Mouse (Mus musculus): ENCODE data around the gene Iglon5. TPM values are rescaled to one million over a fixed set of nuclear protein-coding genes. Genes with fewer than 3 reads are reported as not detected.

Iglon5 gene
- total RNA-seq, 4 experiments from 2014 or later: 24.9 to 27.1 (median 25.8) TPM

DNA sequence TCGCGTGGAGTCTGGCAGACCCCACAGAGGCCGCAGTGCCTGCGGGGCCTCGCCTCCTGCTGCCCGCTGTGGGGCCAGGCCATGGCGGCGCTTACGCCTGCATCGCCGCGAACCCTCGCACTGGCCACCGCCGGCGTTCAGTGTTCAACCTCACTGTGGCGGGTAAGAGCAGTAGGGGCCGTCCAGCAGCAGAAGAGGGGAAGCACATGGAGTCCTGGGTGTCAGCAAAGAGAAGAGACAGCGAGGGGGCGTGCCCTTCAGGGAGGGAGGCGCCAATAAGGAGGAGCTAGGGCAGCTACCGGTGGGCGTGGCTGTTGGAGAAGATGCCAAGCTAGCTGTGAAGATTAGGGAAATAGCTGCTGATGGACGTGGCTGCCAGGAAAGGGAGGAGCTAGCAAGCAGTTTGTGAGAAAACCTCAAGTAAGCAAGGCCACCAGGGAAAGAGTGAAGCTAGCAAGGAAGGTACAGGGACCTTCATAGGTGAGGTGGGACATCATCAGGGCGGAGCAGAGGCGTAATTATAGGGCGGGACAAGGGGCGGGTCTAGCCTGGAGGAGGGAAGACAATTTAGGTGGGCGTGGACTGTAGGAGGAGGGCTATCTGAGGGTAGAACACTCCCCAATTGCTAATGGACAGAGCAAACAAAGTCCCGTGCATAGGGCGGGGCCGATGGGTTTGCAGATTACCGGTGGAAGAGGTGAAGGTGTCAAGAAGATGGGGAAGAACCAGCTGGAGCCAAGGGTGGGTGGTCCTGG lies 24.4 kb downstream of the Iglon5 start:
- peak in 1 of 2 experiments; percentile 78 for DNase-seq (ENCODE audit: low spot score in 2 of 2)

DNA sequence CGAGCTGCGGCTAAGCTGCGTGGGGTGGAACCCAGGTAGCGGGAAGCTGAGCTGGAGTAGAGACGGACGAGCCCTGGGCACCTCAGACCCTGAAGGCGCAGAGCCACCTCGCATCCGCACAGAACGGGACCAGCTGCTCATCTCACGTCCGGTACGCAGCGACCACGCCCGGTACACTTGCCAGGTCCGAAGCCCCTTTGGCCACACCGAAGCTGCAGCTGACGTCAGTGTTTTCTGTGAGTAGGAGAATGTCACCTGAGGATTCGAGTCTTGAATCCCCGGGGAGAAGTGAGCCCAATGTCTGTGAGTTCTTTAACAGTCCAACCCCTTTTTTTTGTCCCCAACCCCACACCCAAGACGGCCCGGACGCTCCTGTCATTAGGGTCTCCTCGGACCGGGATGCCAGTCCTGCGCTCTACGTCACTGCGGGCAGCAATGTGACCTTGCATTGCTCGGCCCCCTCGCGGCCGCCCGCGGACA lies 25.0 kb downstream of the Iglon5 start:
- DNase-seq (ENCODE audit: low spot score in 2 of 2): no peak

DNA sequence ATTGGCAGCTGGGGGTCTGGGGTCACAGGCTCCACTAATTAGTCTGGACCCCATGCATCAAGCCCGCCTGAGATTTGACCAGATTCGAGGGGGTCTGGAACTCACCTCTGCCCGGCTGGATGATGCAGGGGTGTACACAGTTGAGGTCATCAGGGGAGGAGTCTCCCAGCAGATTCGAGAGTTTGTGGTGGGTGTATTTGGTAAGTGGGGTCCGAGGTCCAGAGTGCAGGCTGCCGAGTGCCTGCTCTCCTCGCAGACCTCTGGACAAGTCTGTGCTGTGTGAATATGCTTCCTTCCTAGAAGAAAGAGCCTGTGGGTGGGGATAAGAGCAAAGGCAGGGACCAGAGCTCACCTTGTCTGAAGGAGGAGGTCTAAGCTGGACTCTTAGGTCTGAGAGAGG lies 25.9 kb downstream of the Iglon5 start:
- DNase-seq (ENCODE audit: low spot score in 2 of 2): no peak

DNA sequence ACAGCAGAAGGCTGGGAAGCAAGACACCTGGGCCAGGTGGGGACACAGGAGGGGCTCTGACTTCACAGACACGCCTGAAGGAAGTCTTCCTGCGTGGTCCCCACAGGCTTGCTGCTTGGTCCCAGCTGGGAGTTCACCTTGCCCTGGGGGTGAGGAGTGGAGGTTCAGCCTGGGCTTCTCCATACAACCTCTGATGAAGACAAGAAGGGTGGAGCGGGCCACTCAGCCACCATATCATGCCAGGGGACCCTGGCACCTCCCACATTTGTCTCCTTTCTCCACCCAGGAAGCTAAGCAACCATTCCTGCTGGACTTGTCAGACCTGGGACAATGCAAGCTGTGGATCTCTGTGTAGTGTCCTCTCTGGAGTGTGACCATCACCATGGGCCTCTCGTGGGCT lies 27.0 kb downstream of the Iglon5 start, which contains the start of gene Vsig10l:
Gene Vsig10l (plus strand): TSS at position 301 of the 400 bp plus-strand sequence.
- DNase-seq (ENCODE audit: low spot score in 2 of 2): no peak

DNA sequence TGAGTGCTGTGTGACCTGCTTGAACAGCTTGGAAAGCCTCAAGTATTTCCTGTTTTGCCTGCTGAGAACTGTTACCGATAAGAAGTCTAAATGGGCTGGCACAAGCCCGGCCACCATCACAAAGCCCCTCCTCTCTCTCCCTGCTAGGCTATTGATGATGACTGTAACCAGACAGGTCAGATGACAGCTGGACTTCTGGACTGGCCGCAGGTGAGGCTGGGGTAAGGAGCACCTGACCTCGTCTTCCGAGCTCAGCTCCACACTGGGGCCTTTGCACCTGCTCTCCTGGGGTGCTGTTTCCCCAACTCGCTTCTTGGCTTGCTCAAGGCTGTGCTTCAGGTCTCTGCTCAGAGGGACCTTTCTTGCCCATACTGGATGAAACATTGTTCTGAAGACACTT lies 35.5 kb downstream of the Iglon5 start:
- no peak for DNase-seq (ENCODE audit: low spot score in 2 of 2)

DNA sequence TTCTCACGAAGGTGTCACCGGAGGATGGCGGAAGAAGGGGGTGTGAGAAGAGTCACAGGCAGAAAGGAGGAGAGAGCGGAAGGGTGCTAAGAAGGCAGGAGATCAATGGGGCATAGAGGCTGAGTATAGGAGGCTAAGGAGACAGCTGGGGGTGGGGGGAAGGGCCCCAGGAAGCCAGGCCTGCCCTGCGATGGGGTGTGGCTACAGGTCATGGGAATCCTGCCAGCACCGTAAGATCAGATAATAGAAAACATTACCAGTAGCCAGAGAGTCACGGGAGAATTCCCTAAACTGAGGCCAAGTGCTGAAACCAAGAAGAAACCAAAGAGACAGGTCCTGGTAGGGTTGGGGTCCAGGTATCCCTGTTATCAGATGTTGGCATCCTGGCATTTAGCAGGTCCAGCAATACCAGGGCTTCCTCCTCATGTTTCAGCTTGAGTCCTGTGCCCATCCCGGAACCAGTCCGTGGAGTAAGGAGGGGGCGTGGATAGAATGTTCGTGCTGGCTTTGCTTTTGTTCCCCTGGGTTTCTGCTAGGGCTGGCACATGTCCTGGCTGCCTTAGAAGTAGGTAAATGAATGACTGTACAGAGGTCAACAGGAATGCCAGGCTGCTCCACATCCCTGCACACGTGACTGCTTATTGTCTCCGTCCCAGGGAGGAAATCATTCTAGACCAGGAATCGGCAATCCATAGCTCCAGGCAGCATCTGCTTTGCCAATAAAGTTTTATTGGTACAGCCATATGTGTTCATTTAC lies 36.1 kb downstream of the Iglon5 start:
- DNase-seq (ENCODE audit: low spot score in 2 of 2): no peak

DNA sequence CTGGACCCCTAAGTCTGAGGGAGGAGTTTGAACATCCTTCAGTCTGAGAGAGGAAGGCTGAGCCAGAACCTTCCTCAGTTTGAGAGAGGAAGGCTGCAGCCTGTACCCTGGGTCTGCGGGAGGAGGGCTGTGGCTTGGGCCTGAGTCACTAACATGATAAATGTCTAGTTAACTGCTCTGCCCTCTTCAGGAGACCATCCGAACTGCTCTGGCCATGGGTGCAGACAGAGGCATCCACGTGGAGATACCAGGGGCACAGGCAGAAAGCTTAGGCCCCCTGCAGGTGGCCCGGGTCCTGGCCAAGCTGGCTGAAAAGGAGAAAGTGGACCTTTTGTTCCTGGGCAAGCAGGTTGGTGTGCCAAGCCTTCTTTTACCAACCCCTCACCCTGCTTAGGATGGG lies 37.3 kb downstream of the Iglon5 start:
- no peak for DNase-seq (ENCODE audit: low spot score in 2 of 2)

DNA sequence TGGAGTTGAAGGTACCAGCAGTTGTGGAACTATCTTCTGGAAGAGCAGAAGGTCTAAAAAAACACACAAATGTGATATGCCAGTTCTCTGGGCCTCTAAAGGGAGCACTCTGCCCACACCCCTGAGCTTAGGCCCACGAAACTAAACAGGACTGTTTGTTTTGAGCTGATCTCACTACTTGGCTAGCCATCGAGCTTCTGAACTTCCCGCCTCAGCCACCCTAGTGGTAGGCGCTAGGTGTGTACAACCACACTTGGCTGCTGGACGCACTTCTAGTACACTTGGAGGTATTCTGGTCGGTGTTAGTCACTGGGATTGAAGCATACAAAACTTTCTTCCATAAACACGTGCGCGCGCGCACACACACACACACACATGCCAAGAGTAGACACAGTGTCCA lies 38.1 kb downstream of the Iglon5 start:
- DNase-seq (ENCODE audit: low spot score in 2 of 2): no peak

DNA sequence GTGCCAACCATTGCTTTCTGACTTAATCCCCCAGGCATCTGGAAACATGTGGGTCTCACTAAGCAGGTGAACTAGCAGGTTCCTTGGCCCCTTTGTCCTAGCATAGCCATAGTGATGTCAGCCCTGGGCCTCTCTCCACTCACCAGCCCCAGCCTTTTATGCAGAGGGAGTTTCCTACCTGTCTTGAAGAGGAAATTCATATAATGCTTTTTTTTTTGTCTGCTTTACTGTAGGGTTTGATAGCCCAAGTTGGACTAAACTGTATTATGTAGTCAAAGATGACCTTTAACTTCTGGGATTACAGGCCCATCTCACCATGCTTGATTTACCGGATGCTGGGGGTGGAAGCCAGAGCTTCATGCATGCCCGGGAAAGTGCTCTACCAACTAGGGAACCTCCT lies 40.1 kb downstream of the Iglon5 start:
- no peak for DNase-seq (ENCODE audit: low spot score in 2 of 2)

DNA sequence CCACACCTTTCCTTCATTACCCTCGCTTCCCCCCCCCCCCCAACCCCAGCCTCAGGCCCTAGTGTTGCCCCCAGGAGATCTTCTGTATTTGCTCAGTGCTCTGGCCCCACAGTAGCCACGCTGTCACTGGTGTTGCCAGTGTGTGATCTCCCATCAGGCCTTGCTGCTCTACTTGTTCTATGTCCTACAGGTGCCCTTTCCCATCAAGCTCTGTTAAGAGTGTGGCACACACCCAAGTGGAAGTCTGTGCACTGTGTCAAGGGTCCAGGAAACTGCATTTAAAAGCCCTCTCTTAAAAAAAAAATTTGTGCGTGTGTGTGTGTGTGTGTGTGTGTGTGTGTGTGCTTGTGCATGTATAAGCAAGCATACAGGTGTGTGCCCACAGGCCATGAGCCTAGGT lies 41.6 kb downstream of the Iglon5 start:
- DNase-seq (ENCODE audit: low spot score in 2 of 2): no peak

DNA sequence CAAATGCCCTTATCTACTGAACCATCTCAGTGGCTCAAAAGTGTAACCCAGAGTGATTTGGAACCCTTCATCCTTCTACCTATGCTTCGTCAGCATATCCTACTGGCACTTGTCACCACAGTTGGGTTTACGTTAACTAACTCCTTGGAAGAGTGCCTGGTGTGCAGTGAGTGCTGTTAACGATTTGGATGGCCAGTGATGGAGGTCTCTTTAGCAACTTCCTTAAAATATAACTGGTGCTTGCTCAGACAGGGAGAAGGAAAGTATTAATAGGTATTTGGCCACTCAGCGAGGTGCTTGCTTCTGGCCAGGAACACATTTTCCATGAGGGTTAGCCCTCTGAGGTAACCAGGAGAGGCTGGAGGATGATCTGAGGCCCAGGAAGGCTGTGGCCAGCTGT lies 42.1 kb downstream of the Iglon5 start:
- DNase-seq (ENCODE audit: low spot score in 2 of 2): no peak

DNA sequence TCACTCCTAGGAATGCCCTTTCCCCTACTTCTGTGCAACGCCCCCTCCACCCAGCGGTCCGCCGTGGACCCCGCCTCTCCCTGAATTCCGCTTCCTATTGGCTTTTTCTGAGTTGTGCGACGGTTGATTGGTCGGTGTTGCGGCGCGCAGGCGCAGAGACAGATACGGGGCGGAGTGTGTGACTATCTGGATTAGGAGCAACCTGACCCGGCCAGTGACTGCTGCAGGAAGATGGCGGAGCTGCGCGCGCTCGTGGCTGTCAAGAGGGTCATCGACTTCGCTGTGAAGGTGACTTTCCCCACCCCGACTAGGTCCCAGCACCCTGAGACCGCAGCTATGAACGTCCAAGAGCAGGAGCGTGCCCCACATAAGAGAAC lies 46.0 kb downstream of the Iglon5 start, which contains the start of the genes Etfb and Gm45233:
Gene Etfb (plus strand): TSS at position 167 of the 377 bp plus-strand sequence.
Gene Gm45233 (plus strand): TSS at position 212 of the 377 bp plus-strand sequence.
- DNase-seq (ENCODE audit: low spot score in 2 of 2): peak; percentile 88 to 95

DNA sequence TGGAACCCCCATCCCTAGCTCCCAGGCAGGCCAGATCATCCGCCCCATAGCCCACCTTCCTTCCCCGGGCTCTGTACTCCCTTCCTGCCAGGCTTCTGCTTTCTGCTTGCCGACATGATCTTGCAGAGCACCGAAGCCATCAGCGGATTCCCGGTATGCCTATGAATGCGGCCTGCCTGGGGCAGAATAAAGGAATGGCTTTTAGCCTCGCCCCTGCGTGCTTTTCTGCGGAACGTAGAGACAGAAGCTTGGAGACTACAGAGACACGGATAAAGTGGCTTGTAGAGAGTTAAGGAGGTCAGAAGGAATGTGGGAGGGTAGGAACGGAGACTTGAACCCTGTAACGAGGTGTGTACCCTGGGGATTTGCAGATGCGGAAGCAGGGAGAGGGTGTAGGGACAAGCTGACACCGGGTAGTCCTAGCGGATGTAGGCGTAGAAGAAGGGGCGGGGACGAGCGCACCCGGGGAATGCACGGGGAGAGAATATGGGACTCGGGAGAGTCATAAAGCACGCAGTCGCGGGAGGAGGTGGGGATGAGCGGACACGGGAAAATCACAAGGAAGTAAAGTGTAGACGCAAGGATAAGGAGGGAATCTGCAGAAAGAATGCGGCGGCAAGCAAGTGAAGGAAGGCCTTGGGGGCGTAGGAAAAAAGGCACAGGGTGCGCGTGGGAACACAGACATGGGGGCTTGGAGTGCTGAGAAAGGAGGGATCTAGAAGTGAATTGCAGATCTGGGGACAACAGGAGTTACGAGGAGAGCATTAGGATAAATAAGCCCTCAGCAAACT lies 46.6 kb downstream of the Iglon5 start:
- peak; percentile 54 to 59 for DNase-seq (ENCODE audit: low spot score in 2 of 2)

DNA sequence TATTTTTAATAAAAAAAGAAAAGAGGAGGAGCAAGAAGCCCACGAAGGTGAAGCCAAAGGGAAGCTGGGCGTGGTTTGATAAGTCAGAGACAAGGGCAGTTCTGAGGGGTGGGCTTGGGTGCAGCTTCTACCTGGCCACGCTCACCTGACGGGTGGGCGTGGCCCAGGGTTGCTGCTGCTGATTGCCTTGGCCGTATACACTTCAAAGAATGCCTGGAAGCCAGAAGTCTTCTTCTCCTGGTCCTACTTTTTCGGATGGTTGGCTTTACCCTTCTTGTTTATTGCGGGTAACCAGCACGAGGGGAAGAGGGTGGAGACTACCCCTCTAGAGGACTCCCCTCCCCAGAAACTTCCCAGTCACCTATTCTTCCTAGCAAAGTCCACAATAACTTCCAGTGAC lies 47.2 kb downstream of the Iglon5 start:
- DNase-seq (ENCODE audit: low spot score in 2 of 2): no peak

DNA sequence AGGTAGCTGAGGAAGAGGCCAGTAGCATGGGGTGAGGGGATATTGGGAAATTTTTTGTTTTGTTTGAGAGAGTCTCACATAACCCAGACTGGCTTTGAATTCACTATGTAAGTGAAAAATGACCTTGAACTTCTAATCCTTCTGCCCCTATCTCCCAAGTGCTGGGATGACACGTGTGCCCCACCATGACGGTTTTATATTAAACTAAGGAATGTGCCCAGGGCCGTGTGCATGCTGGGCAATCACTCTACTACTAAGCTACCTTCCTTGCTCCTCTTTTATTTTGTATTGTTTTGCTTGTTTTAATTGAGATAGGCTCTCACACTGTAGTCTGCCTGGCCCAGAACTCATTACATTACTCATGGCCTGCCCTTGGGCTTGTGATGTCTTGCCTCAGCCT lies 48.8 kb downstream of the Iglon5 start:
- no peak for DNase-seq (ENCODE audit: low spot score in 2 of 2)

DNA sequence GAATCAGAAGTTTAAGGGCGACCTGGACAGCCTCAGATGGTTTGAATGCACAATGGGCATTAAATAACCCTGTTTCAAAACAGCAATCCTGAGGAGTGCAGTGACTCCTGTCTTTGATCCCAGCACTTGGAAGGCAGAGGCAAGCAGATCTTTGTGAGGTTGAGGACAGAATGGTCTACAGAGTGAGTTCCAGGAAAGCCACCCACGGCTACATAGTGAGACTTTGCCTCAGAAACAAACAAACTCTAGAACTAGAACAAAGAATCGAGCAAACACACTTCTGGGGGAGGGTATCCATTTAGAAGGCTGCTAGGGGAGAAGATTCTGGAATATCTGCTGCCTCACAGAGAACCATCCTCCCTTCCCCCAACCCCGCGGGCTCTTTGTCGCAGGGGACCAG lies 49.4 kb downstream of the Iglon5 start, which contains the start of gene Cldnd2:
Gene Cldnd2 (plus strand): TSS at position 301 of the 400 bp plus-strand sequence.
- no peak for DNase-seq (ENCODE audit: low spot score in 2 of 2)

DNA sequence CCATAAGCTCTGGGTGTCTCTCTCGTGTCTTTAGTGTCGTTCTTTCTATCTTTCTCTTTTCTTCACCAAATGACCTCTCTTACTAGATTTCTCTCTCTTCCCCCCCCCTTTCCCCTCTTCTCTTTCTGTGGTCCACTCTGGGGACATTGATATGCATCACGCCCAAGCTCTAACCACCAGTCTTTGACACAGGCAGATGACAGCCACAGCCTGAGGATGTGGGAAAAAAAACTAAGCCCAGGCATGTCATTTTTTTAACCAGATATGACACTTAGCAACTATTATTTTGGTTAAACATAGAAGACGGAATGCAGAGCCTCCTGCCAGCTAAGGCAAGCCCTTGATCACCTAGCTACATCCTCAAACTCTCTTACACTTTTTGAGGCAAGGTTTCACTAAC lies 51.3 kb downstream of the Iglon5 start:
- no peak for DNase-seq (ENCODE audit: low spot score in 2 of 2)

DNA sequence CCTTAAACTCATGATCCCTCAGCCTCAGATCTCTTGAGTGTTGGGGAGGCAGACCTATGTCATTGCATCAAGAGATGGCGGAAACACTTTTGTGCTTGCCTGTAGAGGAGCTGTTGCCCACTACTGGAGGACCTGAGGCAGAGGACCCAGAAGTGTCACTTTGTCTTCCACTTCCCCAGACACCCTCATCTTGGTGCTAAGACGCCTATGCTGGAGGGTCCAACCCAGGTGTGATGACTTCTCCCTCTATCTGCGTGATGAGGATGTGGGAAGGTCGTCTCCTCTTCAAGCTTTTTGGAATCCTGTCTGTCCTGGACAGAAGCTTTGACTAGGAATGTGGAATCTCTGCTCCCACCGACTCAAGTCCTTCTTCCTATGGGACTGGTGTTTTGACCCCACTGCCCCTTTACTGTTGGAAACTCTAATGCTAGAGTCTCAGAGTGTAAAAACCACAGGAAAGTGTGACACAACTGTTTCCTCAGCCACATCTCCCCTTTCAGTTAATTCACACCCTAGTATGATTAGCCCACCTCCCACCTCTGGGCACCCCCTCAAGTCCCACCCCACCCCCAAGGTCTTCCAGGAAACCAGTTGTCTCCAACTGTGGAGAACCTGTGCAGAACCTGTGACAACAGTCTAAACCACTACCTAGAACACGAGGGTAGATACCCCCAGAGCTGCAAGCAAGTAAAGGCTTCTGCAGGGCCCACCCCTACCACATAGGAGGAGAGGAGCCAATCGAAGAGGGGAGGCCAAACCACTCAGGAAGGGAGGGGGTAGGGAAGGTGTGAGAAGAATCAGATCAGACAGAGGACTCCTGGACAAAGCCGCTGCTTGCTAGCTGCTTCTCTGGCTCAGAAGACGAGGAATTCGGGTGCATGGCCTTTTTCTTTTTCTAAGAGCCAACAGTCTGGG lies 53.3 kb downstream of the Iglon5 start, which contains the start of gene Nkg7:
Gene Nkg7 (plus strand): TSS at position 733 of the 915 bp plus-strand sequence.
- DNase-seq (ENCODE audit: low spot score in 2 of 2): no peak

DNA sequence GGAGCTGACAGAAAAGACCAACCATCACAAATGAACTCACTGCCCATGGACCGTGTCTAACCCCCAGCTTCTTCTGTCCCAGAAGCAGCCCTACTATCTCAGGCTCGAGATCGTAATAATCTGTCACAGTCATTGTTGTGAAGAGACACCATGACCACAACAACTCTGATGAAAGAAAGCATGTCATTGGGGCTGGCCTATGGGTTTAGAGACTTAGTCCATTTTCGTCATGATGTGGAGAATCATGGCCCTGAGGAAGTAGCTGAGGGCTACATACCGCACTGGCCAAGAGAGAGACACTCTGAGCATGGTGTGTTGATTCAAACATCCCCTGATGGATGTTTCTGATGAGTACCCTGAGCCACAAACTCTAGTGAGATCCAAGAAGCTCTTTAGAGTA lies 55.2 kb downstream of the Iglon5 start:
- no peak for DNase-seq (ENCODE audit: low spot score in 2 of 2)

DNA sequence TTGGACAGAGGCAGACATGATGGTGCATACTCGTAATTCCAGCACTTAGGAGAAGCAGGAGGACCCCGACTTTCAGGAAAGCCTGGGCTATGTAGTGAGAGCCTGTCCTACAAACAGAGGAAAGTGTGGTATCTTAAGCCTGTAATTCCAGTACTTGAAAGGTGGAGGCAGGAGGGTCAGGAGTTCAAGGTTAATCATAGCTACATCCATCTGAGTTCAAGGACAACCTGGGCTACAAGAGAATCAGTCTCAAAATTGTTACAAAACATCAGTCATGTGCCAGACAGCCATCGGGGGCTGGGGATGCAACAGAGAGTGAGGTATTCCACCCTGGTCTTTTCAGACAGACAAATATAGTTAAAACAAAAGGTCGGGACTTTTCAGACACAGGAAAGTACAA lies 57.0 kb downstream of the Iglon5 start:
- DNase-seq (ENCODE audit: low spot score in 2 of 2): no peak

Measured in left cerebral cortex, adult 8-10 months (tissue).